Mouse (Mus musculus) bone marrow, adult 2 months (tissue): ENCODE measurements at regions not wholly inside any gene's neighbourhood (a gene's known extent, or its start where the extent isn't known, plus 50 kb on each side); places are given as distances from the start of the nearest gene placed in this dataset.

ENCODE experiments used
- CTCF ChIP-seq: fragments of 200-500 bp; IDR thresholded peaks from 2 replicates; pipeline ENCODE4 v1.5.1; 2011; ENCODE audit warnings: low read length, control low read depth; ENCODE audit not compliant: control insufficient read depth, insufficient read depth
- POLR2A ChIP-seq: fragments of 200-500 bp; IDR thresholded peaks from 2 replicates; pipeline ENCODE4 v1.6.1; 2011; ENCODE audit warnings: low read depth, mild to moderate bottlenecking, control low read depth, low read length, borderline replicate concordance; ENCODE audit not compliant: control insufficient read depth

GRCm38 (mm10) chr12:35827797-35828196 lies 97.6 kb upstream of the Agr3 start:
- TF ChIP-seq CTCF (no peak), POLR2A (no peak)
